Mouse (Mus musculus) liver, embryonic 11.5 days (tissue): ENCODE data around the gene Slc44a5. TPM values are rescaled to one million over a fixed set of nuclear protein-coding genes. Genes with fewer than 3 reads are reported as not detected.

Experiments
- ATAC-seq: fragments of 200-750 bp; cut with Nextera tagmentation; replicated peaks from 2 replicates; pipeline ENCODE4 v1.8.0; 2017; ENCODE audit warnings: moderate number of reproducible peaks, mild to moderate bottlenecking, moderate TSS enrichment, moderate library complexity; ENCODE audit not compliant: low FRiP score
- DNase-seq: peaks from one replicate; pipeline ENCODE4 v3.0.0-alpha.2; 2017; ENCODE audit warnings: low spot score
- H3K27ac ChIP-seq: fragments of 300-500 bp; sonication (generic); 2 replicates; pipeline ENCODE4 v1.5.1; 2014; ENCODE audit warnings: mild to moderate bottlenecking, low read depth, low read length, control low read depth
- H3K27me3 ChIP-seq: fragments of 300-500 bp; sonication (generic); replicated peaks from 2 replicates; pipeline ENCODE4 v1.6.1; 2014; ENCODE audit warnings: low read length, mixed read lengths; ENCODE audit not compliant: control insufficient read depth, insufficient read depth
- H3K36me3 ChIP-seq: fragments of 300-500 bp; sonication (generic); 2 replicates; pipeline ENCODE4 v1.6.1; 2014; ENCODE audit warnings: mild to moderate bottlenecking, low read length, moderate library complexity, mixed read lengths; ENCODE audit not compliant: control insufficient read depth, insufficient read depth
- H3K4me1 ChIP-seq: fragments of 300-500 bp; sonication (generic); replicated peaks from 2 replicates; pipeline ENCODE4 v1.6.1; 2014; ENCODE audit warnings: low read length, mixed read lengths; ENCODE audit not compliant: control insufficient read depth, insufficient read depth
- H3K4me2 ChIP-seq: fragments of 300-500 bp; sonication (generic); 2 replicates; pipeline ENCODE4 v1.6.1; 2014; ENCODE audit warnings: mild to moderate bottlenecking, control low read depth, moderate library complexity
- H3K4me3 ChIP-seq: fragments of 300-500 bp; sonication (generic); 2 replicates; pipeline ENCODE4 v1.5.1; 2014; ENCODE audit warnings: low read depth, low read length, control low read depth
- H3K9ac ChIP-seq: fragments of 300-500 bp; sonication (generic); 2 replicates; pipeline ENCODE4 v1.6.1; 2014; ENCODE audit warnings: low read depth, low read length, control low read depth
- H3K9me3 ChIP-seq: fragments of 300-500 bp; sonication (generic); 2 replicates; pipeline ENCODE4 v1.6.1; 2016; ENCODE audit warnings: low read length, inconsistent platforms, mixed read lengths; ENCODE audit not compliant: control insufficient read depth
- WGBS: fragments of 180-500 bp; shearing (Covaris S2); extraction: QIAGEN DNeasy Blood & Tissue Kit; methylation state at CpG from one replicate; pipeline ENCODE4 v1.1.7; 2014; 5-methylcytosine and 5-hydroxymethylcytosine counted together
- polyA plus RNA-seq: library from polyadenylated mRNA; unstranded; fragments of >200 nt; fragmentation: Nextera tagmentation; extraction: Ambion mirVana; gene quantifications from 2 replicates; pipeline ENCODE4 v1.2.1, GENCODE M21; 2014

The Slc44a5 gene
- polyA plus RNA-seq, 1 experiment from 2014 or later, result 0.93 TPM

DNA sequence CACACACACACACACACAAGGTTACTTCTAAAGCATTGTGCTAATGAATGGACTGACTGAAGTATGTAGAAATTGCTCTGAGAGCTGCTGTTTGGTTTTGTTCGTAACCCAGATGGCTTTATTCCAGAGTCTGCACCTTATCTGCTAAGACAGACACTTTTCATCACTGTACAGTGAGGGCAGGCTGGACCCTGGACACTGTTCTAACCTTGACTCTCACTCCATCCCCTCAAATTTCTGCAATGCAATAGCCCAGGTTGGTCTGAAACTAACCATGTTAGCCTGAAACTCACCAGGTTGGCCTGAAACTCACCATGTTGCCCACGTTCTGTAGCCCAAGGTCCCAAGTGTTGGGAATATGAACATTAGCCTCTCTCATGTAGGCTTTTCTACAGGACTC lies 239.3 kb downstream of the Slc44a5 start:
- no peak for DNase-seq
- Histone ChIP-seq H3K27ac (no peak overlapping the region), H3K36me3 (no peaks in the 10 kb centered on the region), H3K4me3 (no peak overlapping the region), H3K9me3 (no peaks in the 10 kb centered on the region), H3K4me2 (no peak overlapping the region), H3K9ac (no peak overlapping the region), H3K27me3 (no peaks in the 10 kb centered on the region), H3K4me1 (0 out of 2 replicates have a peak, but pooled peaks cover 3% of the 10 kb centered on the region)
- WGBS, result 73% methylated on average over 2 of the region's 2 CpGs
- no peak for ATAC-seq

DNA sequence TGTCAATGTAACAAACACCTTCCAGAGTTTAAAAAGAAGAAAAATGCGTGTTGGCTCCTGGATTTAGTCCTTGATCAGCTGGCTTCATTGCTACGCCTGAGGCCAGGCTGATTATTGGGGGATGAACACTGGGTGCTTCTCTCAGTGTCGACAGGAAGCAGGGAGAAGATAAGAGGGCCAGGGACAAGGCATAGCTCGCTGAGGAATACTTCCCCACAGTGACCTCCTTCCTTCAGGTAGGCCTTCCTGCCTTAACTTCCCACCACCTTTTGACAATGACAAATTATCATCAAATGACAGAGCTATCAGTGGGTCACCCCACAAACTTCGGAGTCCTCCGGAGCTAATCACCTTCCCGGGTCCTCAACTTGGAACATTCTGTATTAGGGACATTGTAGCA lies 242.1 kb downstream of the Slc44a5 start:
- DNase-seq (no peak), ATAC-seq (peak; percentile 50; the same call in 1 of the 2 replicates)
- Histone ChIP-seq H3K36me3 (no peaks in the 10 kb centered on the region), H3K9ac (no peak overlapping the region), H3K27ac (no peak overlapping the region), H3K9me3 (no peaks in the 10 kb centered on the region), H3K27me3 (no peaks in the 10 kb centered on the region), H3K4me3 (no peak overlapping the region), H3K4me2 (no peak overlapping the region), H3K4me1 (0 out of 2 replicates have a peak, but pooled peaks cover 3% of the 10 kb centered on the region)
- 33% methylated on average over 7 of the region's 7 CpGs for WGBS

DNA sequence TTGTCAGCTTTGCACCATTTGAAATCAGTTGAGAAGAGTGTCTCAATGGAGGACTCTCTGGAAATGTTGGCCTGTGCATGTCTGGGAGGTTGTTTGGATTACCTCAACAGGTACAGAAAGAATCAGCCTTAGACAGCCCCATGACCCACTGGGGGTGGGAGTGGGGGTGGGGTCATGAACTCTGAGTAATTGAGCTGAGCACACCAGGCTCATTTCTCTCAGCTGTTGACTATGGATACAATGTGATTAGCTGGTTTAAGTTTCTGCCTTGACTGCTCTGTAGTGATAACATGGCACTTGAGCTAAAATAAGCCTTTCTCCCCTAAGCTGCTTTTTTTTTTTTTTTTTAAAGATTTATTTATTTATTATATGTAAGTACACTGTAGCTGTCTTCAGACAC lies 242.5 kb downstream of the Slc44a5 start:
- ATAC-seq (peak; percentile 73), DNase-seq (no peak)
- no peak overlapping the region for H3K4me3 ChIP-seq
- H3K27me3 ChIP-seq, result no peaks in the 10 kb centered on the region
- no peak overlapping the region for H3K27ac ChIP-seq
- no peak overlapping the region for H3K4me2 ChIP-seq
- no peak overlapping the region for H3K9ac ChIP-seq
- H3K9me3 ChIP-seq, result no peaks in the 10 kb centered on the region
- H3K36me3 ChIP-seq, result no peaks in the 10 kb centered on the region
- 0 out of 2 replicates have a peak, but pooled peaks cover 3% of the 10 kb centered on the region for H3K4me1 ChIP-seq

DNA sequence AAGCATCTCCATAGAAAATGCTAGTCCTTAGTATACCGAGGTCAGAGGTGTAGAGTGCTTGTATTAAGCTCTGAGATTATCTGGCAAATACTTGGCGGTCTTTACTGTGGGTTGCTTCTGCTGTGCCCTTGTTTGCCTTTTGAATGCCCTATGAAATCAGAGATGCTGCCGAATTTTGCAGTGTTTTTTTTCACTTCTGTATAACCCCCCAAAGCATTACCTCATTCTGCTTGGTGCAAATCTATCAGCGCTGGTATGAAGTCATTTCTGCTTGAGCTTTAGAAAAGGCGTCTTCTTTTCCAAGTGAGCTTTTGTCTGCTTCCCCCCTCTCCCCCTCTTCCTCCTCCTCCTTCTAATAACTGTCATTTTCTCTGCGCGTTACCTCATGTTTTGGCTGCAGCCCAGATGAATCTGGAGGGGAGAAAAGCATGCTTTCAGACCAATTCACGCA lies 248.9 kb downstream of the Slc44a5 start:
- 58% methylated on average over 8 of the region's 8 CpGs for WGBS
- Histone ChIP-seq H3K4me1 (no peaks in the 10 kb centered on the region), H3K4me2 (no peak overlapping the region), H3K27ac (no peak overlapping the region), H3K9ac (no peak overlapping the region), H3K36me3 (no peaks in the 10 kb centered on the region), H3K9me3 (no peaks in the 10 kb centered on the region), H3K27me3 (no peaks in the 10 kb centered on the region), H3K4me3 (no peak overlapping the region)
- ATAC-seq (no peak), DNase-seq (no peak)

DNA sequence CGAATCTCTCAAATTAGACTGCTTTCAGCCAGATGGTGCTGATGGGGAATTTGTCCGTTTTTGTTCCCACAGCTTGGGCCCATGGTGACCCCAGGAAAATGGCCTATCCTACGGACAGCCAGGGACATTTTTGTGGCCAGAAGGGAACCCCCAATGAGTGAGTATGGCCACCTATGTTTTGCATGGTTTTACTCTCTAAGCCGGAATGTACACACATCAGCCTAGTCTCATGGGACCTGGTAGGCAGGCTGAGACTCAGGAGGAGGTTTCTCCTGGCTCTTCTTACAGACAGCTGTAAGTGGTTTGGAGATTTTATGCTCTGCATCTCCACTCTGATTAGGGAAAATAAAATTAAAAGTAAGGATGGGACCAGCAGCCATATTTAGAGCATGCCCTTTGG lies 249.5 kb downstream of the Slc44a5 start:
- Histone ChIP-seq H3K4me2 (no peak overlapping the region), H3K4me3 (no peak overlapping the region), H3K36me3 (no peaks in the 10 kb centered on the region), H3K9ac (no peak overlapping the region), H3K27me3 (no peaks in the 10 kb centered on the region), H3K9me3 (no peaks in the 10 kb centered on the region), H3K4me1 (no peaks in the 10 kb centered on the region), H3K27ac (no peak overlapping the region)
- 72% methylated on average over 4 of the region's 4 CpGs for WGBS
- DNase-seq (no peak), ATAC-seq (no peak)

DNA sequence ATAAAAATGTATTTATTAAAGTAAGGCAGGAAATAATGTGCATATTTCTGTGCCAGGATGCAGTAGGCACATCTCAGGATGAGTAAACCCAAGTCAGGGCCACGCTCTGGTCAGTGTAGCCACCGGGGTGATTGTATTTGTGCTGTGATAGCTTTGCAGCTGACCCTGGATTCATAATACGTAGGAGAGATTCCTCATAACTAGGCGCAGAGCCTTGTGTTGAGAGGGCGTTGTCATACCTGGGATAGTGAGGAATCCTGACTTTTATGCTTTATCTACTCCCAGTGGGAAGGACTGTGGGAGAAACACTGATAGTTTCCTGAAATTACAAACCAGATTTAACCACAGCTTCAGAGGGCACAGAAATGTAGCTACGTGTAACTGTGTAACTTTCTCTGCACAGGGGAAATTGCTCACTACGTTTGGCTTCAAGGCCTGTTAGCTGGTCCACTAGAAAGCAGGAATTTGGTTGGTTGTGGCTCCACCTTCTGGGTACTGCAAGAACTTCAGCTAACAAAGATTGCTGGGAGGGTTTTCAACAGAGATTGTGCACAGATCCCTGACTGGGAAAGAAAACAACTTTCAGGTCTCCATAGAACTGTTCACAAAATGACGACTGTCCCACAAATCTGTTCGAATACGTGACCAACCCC lies 253.0 kb downstream of the Slc44a5 start:
- H3K4me1 ChIP-seq, result no peaks in the 10 kb centered on the region
- DNase-seq (no peak), ATAC-seq (0 out of 2 replicates have a peak, but pooled peaks have one; percentile 29)
- H3K27ac ChIP-seq, result no peak overlapping the region
- 48% methylated on average over 10 of the region's 10 CpGs for WGBS
- no peaks in the 10 kb centered on the region for H3K36me3 ChIP-seq
- H3K9ac ChIP-seq, result no peak overlapping the region
- no peaks in the 10 kb centered on the region for H3K9me3 ChIP-seq
- no peaks in the 10 kb centered on the region; the same call in 1 of the 2 replicates for H3K27me3 ChIP-seq
- no peak overlapping the region for H3K4me2 ChIP-seq
- no peak overlapping the region for H3K4me3 ChIP-seq

DNA sequence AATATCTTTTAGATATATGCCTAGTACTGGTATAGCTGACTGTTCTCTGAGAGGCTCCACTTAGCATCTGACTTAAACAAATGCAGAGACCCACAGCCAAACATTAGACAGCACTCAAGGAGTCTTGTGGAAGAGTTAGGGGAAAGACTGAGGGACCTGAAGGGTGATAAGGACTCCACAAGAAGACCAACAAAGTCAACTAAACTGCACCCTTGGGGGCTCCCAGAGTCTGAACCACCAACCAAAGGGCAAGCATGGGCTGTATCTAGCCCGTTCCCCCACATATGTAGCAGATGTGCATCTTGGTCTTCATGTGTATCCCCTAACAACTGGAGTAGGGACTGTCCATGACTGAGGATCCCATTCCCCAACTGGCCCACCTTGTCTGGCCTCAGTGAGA lies 271.7 kb downstream of the Slc44a5 start:
- no peak overlapping the region for H3K4me3 ChIP-seq
- H3K4me2 ChIP-seq, result no peak overlapping the region
- DNase-seq (no peak), ATAC-seq (no peak)
- no peaks in the 10 kb centered on the region for H3K36me3 ChIP-seq
- WGBS, result 68% methylated on average over 1 of the region's 1 CpGs
- no peaks in the 10 kb centered on the region for H3K4me1 ChIP-seq
- H3K27me3 ChIP-seq, result no peaks in the 10 kb centered on the region
- H3K9me3 ChIP-seq, result no peaks in the 10 kb centered on the region
- H3K9ac ChIP-seq, result no peak overlapping the region
- no peak overlapping the region for H3K27ac ChIP-seq

DNA sequence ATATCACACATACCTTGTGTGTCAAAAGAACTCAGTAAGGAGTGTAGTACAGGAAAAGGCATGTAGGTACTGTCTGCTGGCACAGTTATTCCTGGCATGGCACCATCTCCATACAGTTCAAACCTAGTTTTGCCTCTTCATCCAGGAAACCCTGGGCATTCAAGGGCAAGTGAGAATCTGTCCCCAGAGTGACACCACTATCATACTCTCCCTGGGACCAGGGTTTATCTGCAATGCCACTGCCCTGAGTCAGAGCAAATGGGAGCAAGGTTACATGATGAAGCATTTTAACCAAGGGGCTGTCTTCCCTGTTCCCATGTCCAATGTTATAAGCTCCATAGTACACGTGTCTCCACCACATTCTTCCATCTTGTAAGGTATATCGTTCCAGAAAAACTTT lies 278.2 kb downstream of the Slc44a5 start:
- H3K27ac ChIP-seq, result no peak overlapping the region

DNA sequence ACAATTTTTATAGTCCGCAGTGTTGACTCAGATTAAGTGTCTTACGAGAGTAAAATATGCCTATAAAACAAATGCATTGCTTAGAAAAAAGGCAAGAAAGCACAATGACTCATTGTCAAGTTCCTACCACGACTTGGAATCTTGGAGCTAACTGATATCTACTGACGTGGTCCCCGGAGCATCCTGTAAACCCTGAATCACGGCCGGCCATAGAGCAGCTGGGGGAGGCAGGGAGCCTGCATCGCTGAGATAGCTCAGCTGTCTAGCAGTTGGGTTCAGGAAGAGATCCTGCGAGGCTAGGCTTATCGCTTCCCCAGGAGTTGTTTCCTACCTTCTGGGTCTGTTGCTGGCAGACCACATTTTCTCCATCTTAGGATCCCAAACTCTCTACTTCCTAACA lies 279.0 kb downstream of the Slc44a5 start:
- H3K4me2 ChIP-seq, result no peak overlapping the region
- H3K27ac ChIP-seq, result no peak overlapping the region
- ATAC-seq, result no peak
- H3K4me3 ChIP-seq, result no peak overlapping the region
- 33% methylated on average over 10 of the region's 10 CpGs for WGBS
- H3K9me3 ChIP-seq, result no peaks in the 10 kb centered on the region
- DNase-seq, result no peak
- no peaks in the 10 kb centered on the region for H3K4me1 ChIP-seq
- no peak overlapping the region for H3K9ac ChIP-seq
- no peaks in the 10 kb centered on the region for H3K27me3 ChIP-seq
- no peaks in the 10 kb centered on the region for H3K36me3 ChIP-seq

More for the DNA sequence above, 278.2 kb downstream of the Slc44a5 start:
- Histone ChIP-seq H3K4me3 (no peak overlapping the region), H3K36me3 (no peaks in the 10 kb centered on the region), H3K4me1 (no peaks in the 10 kb centered on the region), H3K27me3 (no peaks in the 10 kb centered on the region), H3K9ac (no peak overlapping the region), H3K9me3 (no peaks in the 10 kb centered on the region), H3K4me2 (no peak overlapping the region)
- no peak for ATAC-seq
- no peak for DNase-seq
- WGBS, result 74% methylated on average over 2 of the region's 2 CpGs
